Mouse (Mus musculus): ENCODE results near the gene Olfr1118. TPM values are rescaled to one million over a fixed set of nuclear protein-coding genes. Genes with fewer than 3 reads are reported as not detected.

Gene Olfr1118
- not detected for polyA plus RNA-seq (2014; fragmentation: Illumina TruSeq; extraction: RNeasy Lipid Tissue Mini Kit (QIAGEN cat#74804); ENCODE audit: low read depth, low replicate concordance)

DNA sequence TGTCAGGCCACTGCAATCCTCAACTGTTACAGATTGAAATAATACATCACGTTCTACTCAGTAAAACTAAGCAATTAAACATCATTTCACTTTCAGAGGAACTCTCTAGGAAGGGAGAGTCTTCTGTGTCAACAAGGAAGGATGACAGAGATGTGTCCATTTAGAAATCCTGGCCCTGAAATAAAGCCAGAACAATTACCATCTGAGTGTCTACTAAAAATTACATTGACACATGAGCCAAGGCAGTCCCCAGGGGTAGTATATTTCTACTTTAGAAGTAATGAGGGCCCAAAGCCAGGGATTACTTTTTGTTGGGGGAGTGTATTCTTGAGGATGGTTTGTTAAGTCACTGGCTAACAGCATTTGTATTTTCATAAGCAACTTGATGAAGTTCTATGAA, at the start of gene Olfr1118:
Olfr1118 (plus strand) TSS at position 301 of the 400 bp plus-strand sequence.

DNA sequence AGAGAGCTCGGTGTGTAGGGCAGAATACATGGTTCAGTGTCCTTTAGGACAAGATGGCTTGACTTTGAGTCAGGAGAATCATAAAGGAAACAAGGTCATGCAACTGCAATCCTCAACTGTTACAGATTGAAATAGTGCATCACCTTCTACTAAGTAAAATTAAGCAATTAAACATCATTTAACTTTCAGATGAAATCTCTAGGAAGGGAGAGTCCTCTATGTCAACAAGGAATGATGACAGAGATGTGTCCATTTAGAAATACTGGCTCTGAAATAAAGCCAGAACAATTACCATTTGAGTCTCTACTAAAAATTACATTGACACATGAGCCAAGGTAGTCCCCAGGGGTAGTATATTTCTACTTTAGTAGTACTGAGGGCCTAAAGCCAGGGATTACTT, 40.1 kb upstream of the Olfr1118 start, which contains the start of gene Olfr1116:
Olfr1116 (plus strand) TSS at position 301 of the 400 bp plus-strand sequence.

DNA sequence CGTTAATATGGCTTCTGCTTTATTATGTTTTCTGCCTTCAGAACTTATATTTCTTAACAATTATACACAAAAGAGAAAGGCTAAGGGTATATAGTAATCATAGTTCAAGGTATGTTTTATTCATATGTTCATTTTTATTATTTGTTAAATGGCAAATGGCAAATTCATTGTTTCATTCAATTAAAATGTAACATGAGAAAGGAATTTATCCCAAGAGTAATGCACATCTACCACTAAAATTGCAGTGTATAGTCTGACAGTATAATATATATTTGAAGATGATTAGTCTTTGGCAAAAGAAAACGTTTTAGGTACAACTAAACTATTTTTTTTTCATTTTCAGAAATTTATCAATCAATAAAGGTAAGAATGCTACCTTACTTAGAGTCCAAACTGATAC, 47.1 kb downstream of the Olfr1118 start, which contains the start of gene Olfr1120:
Olfr1120 (plus strand) TSS at position 301 of the 400 bp plus-strand sequence.

Other genes with a start within 250 kb of the Olfr1118 start
- gene Olfr1107, start 231.8 kb upstream of the Olfr1118 start, polyA plus RNA-seq (2014; fragmentation: Illumina TruSeq; extraction: RNeasy Lipid Tissue Mini Kit (QIAGEN cat#74804); ENCODE audit: low read depth, low replicate concordance): not detected
- not detected for gene Olfr1109, start 211.6 kb upstream of the Olfr1118 start, polyA plus RNA-seq (2014; fragmentation: Illumina TruSeq; extraction: RNeasy Lipid Tissue Mini Kit (QIAGEN cat#74804); ENCODE audit: low read depth, low replicate concordance)
- gene Olfr259, start 193.0 kb upstream of the Olfr1118 start, polyA plus RNA-seq (2014; fragmentation: Illumina TruSeq; extraction: RNeasy Lipid Tissue Mini Kit (QIAGEN cat#74804); ENCODE audit: low read depth, low replicate concordance): not detected
- gene Olfr1110, start 167.3 kb upstream of the Olfr1118 start, polyA plus RNA-seq (2014; fragmentation: Illumina TruSeq; extraction: RNeasy Lipid Tissue Mini Kit (QIAGEN cat#74804); ENCODE audit: low read depth, low replicate concordance): not detected
- not detected for gene Olfr1111, start 155.0 kb upstream of the Olfr1118 start, polyA plus RNA-seq (2014; fragmentation: Illumina TruSeq; extraction: RNeasy Lipid Tissue Mini Kit (QIAGEN cat#74804); ENCODE audit: low read depth, low replicate concordance)
- gene Olfr1112, start 119.8 kb upstream of the Olfr1118 start, polyA plus RNA-seq (2014; fragmentation: Illumina TruSeq; extraction: RNeasy Lipid Tissue Mini Kit (QIAGEN cat#74804); ENCODE audit: low read depth, low replicate concordance): not detected
- gene Olfr1113, start 98.6 kb upstream of the Olfr1118 start, polyA plus RNA-seq (2014; fragmentation: Illumina TruSeq; extraction: RNeasy Lipid Tissue Mini Kit (QIAGEN cat#74804); ENCODE audit: low read depth, low replicate concordance): not detected
- gene Olfr1115, start 59.6 kb upstream of the Olfr1118 start, polyA plus RNA-seq (2014; fragmentation: Illumina TruSeq; extraction: RNeasy Lipid Tissue Mini Kit (QIAGEN cat#74804); ENCODE audit: low read depth, low replicate concordance): not detected
- gene Olfr1116, start 40.0 kb upstream of the Olfr1118 start, polyA plus RNA-seq (2014; fragmentation: Illumina TruSeq; extraction: RNeasy Lipid Tissue Mini Kit (QIAGEN cat#74804); ENCODE audit: low read depth, low replicate concordance): not detected
- not detected for gene Olfr1120, start 47.2 kb downstream of the Olfr1118 start, polyA plus RNA-seq (2014; fragmentation: Illumina TruSeq; extraction: RNeasy Lipid Tissue Mini Kit (QIAGEN cat#74804); ENCODE audit: low read depth, low replicate concordance)
- not detected for gene Olfr1121, start 62.3 kb downstream of the Olfr1118 start, polyA plus RNA-seq (2014; fragmentation: Illumina TruSeq; extraction: RNeasy Lipid Tissue Mini Kit (QIAGEN cat#74804); ENCODE audit: low read depth, low replicate concordance)
- gene Olfr1122, start 78.3 kb downstream of the Olfr1118 start, polyA plus RNA-seq (2014; fragmentation: Illumina TruSeq; extraction: RNeasy Lipid Tissue Mini Kit (QIAGEN cat#74804); ENCODE audit: low read depth, low replicate concordance): not detected
- not detected for gene Olfr1123, start 109.1 kb downstream of the Olfr1118 start, polyA plus RNA-seq (2014; fragmentation: Illumina TruSeq; extraction: RNeasy Lipid Tissue Mini Kit (QIAGEN cat#74804); ENCODE audit: low read depth, low replicate concordance)
- not detected for gene Olfr1124, start 122.7 kb downstream of the Olfr1118 start, polyA plus RNA-seq (2014; fragmentation: Illumina TruSeq; extraction: RNeasy Lipid Tissue Mini Kit (QIAGEN cat#74804); ENCODE audit: low read depth, low replicate concordance)
- gene Olfr1126, start 146.4 kb downstream of the Olfr1118 start, polyA plus RNA-seq (2014; fragmentation: Illumina TruSeq; extraction: RNeasy Lipid Tissue Mini Kit (QIAGEN cat#74804); ENCODE audit: low read depth, low replicate concordance): not detected
- gene Pramel7, start 189.5 kb downstream of the Olfr1118 start, polyA plus RNA-seq (2014; fragmentation: Illumina TruSeq; extraction: RNeasy Lipid Tissue Mini Kit (QIAGEN cat#74804); ENCODE audit: low read depth, low replicate concordance): not detected
- not detected for gene Pramel6, start 199.0 kb downstream of the Olfr1118 start, polyA plus RNA-seq (2014; fragmentation: Illumina TruSeq; extraction: RNeasy Lipid Tissue Mini Kit (QIAGEN cat#74804); ENCODE audit: low read depth, low replicate concordance)
- not detected for gene Olfr153, start 224.2 kb downstream of the Olfr1118 start, polyA plus RNA-seq (2014; fragmentation: Illumina TruSeq; extraction: RNeasy Lipid Tissue Mini Kit (QIAGEN cat#74804); ENCODE audit: low read depth, low replicate concordance)
- gene Olfr1128, start 238.0 kb downstream of the Olfr1118 start, polyA plus RNA-seq (2014; fragmentation: Illumina TruSeq; extraction: RNeasy Lipid Tissue Mini Kit (QIAGEN cat#74804); ENCODE audit: low read depth, low replicate concordance): not detected